Mouse (Mus musculus) heart, adult 18-20 months (tissue): ENCODE results near the gene Rpl11. TPM values are rescaled to one million over a fixed set of nuclear protein-coding genes. Genes with fewer than 3 reads are reported as not detected.
A peak's percentile ranks its signal among the peaks of the same experiment; 100 is the strongest.
"Not testable (repeated sequence)": the region's sequence is repeated elsewhere in the genome, so short reads cannot be mapped to it uniquely, and the experiment has no call there.

Experiments used
- DNase-seq, 2 experiments: peaks; one replicate each; pipeline ENCODE4 v3.0.0; 2021 to 2022; ENCODE audit warnings: mixed read lengths in 1 of 2
- long read RNA-seq, 2 experiments: library from polyadenylated mRNA; stranded (forward); transcript quantifications; one replicate each; pipeline ENCODE4 v2.0.0; 2021
- total RNA-seq, 2 experiments: library from RNA; stranded (reverse); gene quantifications; 2 replicates each; pipeline ENCODE4 v1.2.3; 2021

The Rpl11 gene
- total RNA-seq = 100 to 1,000 TPM; 285 to 315 TPM
- long read RNA-seq, experiment 1, transcript Rpl11-201 (6 exons, 833 nt) = major isoform, 200 of 215 reads
- long read RNA-seq, experiment 1, transcript Rpl11-204 (2 exons, 317 nt) = minor isoform, 11 of 215 reads
- long read RNA-seq, experiment 1, partial matches to known transcripts = 0 of 215 reads
- long read RNA-seq, experiment 1, other reads (novel, unspliced or antisense) = 1 of 215 reads
- long read RNA-seq, experiment 2, transcript Rpl11-204 (2 exons, 317 nt) = minor isoform, 11 of 202 reads
- long read RNA-seq, experiment 2, transcript Rpl11-201 (6 exons, 833 nt) = major isoform, 186 of 202 reads
- long read RNA-seq, experiment 2, partial matches to known transcripts = 2 of 202 reads
- long read RNA-seq, experiment 2, other reads (novel, unspliced or antisense) = 1 of 202 reads

DNA sequence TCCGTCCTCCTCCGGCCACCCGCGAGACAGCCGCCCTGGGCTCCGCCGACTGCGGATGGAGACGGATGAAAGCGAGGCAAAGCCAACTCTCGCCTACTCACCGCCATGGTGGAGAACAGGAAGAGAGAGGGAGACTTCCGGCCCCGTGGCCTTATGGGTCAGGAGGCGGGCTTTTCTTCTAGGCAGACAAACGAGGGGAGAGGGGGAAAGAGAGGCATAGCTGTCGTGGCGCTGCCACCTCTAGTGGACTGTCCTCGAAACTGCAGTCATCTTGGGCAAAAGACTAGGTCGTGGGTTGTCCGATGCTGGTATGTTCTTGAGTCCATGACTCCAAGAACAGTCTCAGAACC, at the start of gene Rpl11:
Rpl11 (minus strand) TSS at position 182 of the 350 bp plus-strand sequence.
- DNase-seq = peak; percentile 95 to 96

DNA sequence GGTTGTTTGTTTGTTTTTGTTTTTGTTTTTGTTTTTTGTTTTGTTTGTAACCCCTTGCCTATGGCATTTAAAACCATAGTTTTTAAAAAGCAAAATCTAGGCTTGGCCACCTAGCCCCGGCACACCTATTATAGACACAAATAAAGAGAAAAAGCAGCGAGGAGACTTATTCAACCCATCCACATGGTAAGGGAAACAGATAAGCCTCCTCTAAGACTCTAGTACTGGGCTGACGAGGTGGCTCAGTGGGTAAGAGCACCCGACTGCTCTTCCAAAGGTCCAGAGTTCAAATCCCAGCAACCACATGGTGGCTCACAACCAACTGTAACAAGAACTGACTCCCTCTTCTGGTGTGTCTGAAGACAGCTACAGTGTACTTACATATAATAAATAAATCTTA, 48.5 kb upstream of the Rpl11 start:
- DNase-seq = not testable (repeated sequence)

DNA sequence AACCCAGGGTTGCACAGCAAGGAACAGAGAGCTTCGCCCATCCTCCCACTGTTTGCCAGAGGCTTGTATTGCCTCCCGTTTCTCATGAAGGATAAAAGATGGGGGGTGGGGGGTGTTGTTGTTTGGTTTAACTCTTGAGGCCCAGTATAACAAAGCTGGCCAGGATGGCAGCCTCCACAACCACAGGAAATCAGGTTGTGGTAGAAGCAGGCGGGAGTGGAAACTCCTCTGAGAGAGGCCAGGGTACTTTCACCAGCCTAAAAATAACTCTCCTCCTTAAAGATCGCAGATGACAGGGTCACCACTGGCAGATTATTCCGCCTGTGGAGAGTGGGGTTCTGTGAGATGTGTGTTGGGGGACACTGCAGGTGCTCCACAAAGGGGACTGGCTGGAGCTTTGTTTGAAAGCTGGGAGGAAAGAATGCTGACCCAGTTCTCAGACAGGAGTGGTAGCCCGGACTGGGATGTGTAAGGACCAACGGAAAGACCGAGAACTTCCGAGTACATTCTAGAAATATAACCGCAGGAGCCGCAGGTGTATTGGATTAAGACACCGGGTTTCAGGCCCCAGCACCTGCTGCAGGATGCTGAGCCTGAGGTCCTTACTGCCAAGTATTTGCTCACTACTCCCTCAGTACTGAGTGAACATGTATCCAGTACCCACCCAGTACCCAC, 47.3 kb upstream of the Rpl11 start:
- DNase-seq = no peak

DNA sequence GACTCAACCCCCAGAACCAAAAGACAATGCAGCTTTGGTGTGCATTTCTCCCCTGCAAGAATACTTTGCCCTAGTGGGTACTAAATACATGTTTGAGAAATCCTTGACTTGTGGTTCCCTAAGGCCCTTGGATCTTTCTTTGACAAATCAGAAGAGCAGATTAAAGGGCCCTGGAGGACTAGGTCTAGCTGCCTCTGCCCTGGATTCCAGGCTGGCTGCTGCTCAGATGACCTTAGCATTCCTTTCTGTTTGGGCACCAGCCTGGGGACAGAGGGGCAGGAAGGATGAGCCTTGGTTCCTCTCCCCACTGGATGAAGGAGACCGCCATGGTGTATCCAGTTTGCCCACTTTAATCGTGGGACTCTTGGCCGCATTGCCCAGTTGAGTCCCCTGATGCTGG, 45.2 kb upstream of the Rpl11 start:
- DNase-seq = no peak

DNA sequence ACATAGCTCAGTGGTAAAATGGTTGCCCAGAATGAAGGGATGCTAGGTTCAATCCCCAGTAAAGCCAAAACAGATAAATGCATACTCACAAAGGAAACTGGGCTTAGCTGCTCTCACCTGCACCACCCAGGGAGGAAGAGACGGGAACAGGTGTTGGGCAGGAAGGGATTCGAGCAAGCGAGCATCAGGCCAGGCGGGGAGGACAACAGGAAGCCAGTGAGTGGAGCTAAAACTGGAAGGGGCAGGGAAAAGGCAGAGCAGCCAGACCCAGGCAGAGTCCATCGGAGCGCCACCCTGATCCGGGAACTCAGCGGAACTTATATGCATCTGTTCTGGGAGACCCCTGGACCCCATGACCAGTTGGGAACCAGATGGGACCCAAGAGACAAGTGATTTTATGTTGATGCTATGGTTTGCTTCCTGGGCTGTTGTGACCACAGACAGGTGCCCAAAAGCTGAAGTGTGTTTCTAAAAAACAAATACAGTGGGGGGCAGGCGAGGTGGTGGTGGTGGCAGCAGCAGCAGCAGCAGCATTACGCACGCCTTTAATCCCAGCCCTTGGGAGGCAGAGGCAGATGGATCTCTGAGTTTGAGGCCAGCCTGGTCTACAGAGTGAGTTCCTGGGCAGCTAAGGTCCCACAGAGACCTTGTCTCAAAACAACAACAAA, 43.4 kb upstream of the Rpl11 start:
- DNase-seq = no peak

DNA sequence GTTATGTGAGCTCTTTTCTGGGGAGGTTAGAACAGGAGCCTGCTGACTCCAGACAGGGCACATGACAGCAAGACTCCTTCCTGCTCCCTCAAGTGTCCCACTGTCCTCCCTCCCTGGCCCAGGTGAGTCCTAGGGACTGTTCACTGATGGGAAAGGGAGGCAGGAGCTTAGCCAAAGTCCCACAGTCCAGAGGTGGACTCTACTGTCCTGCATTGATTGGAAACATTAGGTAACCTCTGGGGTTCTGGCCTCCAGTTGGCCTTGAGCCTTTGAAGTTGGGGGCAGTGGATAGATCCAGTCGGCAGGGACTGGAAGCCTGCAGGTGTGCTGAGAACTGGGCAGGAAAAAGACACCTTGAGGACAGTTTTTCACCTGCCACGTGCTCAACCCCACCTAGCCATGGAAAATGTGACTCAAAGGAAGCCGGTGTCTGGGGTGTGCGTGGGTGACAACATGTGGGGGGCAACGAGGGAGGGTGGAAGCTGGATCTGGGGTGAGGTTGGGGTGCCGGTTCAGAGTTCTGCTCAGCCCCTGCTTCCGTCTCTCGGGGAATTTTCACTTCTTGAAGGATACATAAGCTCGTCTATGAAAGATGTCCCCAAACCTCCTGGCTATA, 42.4 kb upstream of the Rpl11 start:
- no peak for DNase-seq

DNA sequence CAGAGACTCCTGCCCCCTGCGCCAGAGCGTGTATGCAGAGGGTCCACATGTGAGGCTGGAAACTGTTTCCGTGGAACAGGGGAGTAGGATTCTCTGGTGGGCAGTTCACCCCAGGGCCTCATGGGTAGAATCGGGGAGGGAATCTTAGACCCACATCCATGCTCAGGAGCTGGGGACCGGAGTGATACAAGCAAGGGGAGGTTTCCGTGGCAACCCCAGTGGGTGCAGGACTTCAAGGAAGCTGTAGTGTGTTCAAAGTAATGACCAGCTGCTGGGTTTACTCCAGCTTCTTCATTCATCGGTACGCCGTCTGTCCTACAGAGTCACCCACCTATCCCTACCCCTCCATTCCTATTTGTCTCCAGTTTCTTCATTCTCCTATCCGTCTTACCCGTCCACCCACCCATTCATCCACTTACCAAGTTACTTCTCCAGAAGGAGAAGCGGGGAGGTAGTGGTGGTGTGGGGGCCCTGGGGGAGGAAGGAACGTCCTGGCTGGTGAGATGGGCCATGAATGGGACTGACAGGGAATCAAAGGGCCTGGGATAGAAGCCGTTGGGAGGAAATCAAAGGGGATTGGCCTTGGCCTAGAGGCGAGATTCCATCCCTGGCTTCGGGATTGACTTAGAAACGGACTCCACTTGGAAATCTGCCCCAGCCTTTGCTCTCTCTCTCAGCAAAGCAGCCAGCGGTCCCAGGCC, 41.4 kb upstream of the Rpl11 start:
- DNase-seq = no peak

DNA sequence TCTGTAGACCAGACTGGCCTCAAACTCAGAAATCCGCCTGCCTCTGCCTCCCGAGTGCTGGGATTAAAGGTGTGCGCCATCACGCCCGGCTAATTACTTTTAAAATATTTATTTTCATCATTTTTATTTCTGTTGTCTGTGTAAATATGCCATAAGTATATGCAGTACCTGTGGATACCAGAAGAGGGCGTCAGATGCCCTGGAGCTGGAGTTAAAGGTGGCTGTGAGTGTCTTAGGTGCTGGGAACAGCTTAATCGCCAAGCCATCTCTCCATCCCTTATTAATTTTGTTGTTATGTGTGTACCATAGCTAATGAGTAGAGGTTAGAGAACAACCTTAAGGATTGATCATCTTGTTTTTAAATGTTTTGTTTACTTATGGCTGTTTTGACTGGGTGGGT, 39.3 kb upstream of the Rpl11 start:
- DNase-seq = no peak

DNA sequence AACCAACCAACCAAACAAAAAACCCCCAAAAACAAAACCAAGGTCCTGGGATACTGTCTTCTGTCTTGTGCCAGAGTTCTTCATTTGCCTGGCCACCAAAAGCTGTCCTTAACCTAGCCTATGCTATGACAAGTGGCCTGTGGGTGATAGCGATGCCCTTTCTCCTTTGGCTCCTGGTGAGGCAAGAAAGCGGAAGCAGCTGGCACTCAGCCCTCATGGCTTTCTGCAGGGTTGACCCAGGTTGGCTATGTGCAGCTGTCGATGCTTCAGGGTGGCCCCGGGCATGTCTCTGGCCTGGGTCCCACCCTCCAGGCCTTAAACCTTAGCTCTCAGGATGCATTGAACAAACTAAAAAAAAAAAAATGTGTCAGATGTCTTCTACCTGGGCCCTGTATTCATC, 38.1 kb upstream of the Rpl11 start:
- DNase-seq = no peak

DNA sequence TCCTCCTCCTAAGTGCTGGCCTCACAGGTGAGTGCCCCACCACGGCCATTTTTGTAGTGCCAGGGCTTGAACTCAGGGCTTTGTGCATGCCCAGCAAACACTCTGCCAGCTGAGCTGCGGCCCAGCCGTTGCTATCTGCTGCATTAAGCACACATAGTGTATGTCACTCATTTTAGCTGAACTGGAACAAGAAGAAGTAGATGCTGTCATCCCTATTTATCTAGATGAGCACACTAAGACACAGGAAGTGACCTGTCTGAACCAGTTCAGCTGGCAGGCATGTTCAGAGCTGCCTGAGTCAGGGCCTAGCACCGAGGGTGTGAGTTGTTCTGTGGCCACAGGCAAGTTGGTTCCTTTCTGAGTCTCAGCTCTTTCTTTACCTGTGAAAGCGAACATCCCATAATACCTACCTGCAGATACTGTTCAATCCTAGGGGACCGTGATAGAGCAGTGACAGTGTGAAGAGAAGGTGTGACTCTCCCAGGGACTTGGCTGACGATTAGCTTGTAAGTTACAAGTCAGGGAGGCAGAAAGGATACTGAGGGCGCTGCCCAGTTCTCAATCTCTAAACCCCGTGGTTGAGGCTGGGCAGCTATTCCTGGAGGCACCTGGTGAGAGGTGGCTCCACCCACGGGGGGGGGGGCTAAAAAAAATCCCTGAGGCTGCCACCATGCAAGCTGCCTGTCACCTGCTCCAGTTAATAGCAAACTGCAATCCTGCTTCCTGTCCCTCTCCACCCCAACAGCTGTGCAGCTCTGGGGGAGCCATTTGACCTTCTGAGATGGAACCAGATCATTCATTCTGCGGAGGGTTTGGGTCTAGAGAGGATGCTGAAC, 36.7 kb upstream of the Rpl11 start:
- DNase-seq = no peak

DNA sequence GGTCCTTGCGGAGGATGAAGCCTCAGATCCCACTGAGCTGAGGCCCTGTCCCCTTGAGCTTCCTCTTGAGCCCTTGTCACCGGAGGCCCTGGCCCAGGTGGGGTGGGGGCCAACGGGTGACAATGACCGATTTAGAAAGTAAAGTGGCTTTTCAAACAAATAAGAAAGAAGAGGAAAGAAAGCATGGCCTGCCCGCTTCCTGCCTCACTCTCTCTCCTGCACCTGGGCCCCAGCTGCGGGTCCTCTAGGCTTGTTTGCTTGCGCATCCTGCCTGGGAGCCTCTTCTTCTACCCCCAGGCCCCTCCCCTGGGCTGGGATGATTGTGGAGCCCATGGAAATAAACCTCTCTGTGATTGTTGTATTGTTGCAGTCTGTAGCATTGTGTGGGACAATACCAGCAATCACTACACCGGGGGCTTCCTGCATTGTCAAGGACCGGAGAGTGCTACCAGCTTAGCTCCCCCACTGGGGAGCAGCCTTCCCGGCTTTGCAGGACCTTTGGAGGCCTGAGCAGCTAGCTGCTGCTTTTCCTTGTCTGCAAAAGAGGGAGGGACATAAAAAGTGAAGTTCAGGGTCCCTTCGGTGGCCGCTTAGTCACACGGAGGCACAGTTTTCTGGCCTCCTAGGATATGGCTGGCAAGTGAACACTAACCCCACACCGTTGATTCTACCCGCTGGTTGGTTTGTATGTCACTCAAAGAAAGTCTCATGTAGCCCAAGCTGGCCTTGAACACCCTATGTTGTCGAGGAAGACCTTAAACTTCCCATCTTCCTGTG, 35.9 kb upstream of the Rpl11 start:
- peak in 1 of 2 experiments; percentile 19 for DNase-seq

DNA sequence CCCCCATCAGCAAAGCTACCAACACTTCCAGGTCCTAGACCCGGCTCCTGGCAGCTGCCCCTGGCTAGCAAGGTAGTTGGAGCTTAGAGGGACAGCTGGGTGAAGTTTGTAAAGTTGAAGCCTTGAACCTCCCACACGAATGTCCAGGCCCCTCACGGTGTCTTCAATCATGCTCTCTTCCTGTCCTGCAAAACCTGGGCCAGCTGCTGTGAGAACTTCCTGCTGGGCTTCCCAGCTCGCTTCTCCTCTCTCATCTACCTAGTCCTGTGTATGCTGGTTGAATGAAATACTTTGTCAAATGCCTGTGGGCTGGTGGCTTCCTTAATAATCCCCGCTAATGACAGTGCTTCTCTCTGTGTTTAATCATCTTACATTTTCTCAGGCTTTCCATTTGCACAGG, 35.1 kb upstream of the Rpl11 start:
- no peak for DNase-seq

DNA sequence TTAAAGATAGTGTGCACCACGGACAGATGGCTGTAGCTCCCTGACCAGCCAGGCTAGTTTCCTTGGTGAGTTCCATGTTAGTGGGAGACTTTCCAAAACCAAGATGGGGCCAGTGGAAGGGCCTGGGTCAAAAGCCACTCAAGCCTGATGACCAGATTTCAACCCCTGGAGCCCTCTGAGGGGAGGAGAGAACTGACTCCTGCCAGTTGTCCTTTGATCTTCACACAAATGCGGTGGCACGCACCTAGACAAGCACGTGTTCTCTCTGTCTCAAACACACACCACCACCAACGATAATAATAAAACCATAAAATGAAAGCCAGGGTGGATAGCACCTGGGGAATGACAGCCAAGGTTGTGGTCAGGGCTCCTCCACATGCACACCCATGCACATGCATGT, 34.0 kb upstream of the Rpl11 start:
- no peak for DNase-seq

DNA sequence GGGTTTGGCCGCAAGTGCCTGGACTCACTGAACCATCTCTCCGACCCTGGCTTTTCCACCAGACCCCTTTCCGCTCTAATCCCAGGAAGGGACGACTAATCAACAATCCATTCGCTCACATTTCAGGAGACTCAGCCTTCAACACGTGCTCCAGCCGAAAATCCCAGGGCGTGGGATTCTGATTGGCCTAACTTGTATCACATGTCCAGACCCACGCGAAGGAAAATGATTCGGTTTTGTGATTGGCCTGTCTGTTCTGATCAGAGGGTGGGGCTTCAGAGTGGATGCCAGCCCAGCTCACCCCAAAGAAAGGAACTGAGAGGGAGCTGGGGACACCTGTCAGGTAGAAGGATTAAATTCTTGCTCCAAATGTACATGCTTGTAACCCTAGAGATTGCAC, 31.6 kb upstream of the Rpl11 start:
- DNase-seq = no peak

DNA sequence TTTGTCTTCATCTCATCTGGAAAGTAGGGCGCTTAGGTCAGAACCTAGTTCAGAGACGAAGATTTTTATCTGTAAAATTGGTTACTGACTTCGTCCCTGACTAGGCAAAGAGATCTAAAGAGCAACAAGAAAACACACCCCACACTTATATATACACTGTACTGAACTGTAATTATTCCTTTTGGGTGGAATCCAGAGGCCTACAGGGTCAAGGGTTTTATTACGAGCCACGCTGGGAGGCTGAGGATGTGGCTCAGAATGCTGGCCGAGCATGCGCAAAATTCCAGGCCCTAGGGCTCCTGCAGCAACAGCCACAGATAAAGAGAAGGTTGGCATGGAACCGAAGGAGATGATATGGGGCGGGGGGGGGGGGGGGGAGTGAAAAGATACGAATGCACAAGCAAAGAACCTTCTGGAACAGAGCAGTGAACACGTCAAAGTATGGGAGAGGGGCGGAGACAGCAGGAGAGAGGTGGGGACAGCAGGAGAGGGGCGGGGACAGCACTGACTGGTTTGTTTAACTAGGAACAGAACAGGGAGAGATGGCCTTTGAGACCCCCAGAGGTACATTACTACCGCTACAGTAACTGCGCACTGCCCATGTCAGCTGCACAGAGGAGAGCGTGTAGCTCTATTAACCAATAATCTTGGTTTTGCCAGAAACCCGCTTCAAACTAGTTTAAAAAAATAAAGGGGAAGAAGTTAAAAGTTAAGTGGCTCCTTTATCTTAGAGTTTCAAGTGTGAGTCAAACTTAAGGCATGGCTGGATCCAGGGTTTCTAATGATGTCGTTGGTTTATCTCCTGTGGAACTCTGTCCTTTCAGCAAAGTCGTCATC, 30.3 kb upstream of the Rpl11 start:
- DNase-seq = no peak

DNA sequence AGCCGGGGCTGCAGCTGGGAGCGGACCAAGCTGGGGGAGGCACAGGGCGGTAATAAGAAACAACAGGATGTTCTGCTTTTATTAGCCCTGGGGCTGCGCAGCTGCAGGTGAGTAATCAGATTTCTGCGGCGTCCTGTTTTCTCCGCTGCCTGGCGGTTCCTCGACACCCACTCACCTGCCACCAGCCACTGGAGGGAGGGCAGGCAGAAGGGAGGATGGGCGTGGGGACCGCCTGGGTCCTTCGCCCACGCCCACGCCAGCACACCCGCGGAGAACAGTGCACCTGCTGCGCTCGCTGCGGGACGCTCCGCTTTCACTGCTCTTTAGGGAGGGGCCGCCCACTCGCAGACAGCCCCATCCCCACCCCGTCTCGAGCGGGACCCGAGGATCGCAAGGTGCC, 28.5 kb upstream of the Rpl11 start:
- DNase-seq = peak in 1 of 2 experiments; percentile 46

DNA sequence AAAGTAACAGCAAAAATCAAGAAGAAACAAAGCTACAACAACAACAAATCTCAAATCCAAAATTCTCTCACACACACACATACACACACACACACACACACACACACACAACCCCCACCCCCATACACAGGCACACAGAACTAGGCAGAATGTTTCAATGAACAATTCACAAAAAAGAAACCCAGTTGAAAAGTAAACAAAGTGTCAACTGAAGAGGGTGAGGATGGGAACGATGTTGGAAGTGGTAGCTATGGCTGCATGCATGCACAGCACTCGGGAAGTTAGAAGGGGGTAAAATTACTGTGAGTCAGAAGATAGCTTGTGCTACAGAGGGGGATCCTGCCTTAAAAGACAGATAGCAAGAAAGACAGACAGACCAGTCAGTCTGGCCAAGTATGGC, 25.4 kb upstream of the Rpl11 start:
- no peak for DNase-seq

DNA sequence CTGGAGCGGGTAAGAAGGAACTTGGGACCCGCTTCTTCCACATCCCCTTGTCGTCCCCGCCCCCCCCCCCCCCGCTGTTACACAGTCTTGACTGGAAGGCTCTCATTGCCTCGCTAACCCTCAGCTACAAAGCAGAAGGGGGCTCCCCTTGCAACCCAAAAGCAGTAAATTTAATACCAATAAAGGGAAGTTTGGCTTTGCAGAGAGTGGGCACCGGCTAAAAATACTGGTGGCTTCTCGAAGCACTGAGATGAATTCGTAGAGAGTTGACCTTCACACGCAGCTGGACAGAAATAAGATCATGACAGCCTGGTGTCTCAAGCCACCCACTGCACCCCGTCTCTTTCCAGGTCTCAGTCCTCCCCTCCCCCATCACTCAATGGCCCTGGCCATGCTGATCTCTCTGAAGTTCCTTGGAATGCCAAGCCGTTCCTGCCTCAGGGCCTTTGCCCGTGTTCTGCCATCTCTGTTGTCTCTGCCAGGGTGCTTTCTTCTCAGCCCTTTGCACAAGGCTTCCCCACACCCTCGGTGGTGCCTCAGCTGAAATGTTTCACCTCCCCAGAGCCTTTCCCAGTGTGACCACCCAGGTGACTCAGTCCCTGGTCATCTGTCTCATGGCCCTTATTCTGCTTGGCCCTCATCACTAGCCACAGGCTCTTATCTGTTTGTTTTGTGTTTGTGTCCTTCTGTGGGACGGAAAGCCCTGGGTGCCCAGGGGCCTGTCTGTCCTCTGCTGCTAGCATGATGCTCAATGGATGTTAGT, 23.7 kb upstream of the Rpl11 start:
- DNase-seq = no peak
